Mouse (Mus musculus): ENCODE measurements around the gene Chil1. TPM values are rescaled to one million over a fixed set of nuclear protein-coding genes. Genes with fewer than 3 reads are reported as not detected.

Chil1 gene
- polyA plus RNA-seq, 1 experiment from 2014 or later, result 0.85 TPM

- H3K4me2 ChIP-seq (replicated peaks; ENCODE audit: low read depth, low read length), result no peak overlapping the region
- peaks cover 44% of the 10 kb centered on the region for H3K4me1 ChIP-seq (ENCODE audit: insufficient read depth, low read length)
- no peaks in the 10 kb centered on the region for H3K9me3 ChIP-seq (ENCODE audit: low read length)
- no peak overlapping the region for H3K4me3 ChIP-seq (ENCODE audit: low read length)
- H3K27ac ChIP-seq (ENCODE audit: low read length), result peak overlapping the region; percentile 78
- H3K27me3 ChIP-seq (ENCODE audit: insufficient read depth, low read length), result no peaks in the 10 kb centered on the region
- H3K9ac ChIP-seq (replicated peaks; ENCODE audit: low read length), result peak overlapping the region; percentile 24; the same call in 1 of the 2 replicates
- H3K36me3 ChIP-seq (ENCODE audit: insufficient read depth, low read length), result no peaks in the 10 kb centered on the region
- 5% methylated on average over 2 of the region's 2 CpGs for WGBS
- ATAC-seq (ENCODE audit: low FRiP score, low TSS enrichment), result peak; percentile 22; the same call in 1 of the 2 replicates
These were observed 29.7 kb downstream of the Chil1 start for GRCm38 (mm10) chr1:134211631-134212030.

DNA sequence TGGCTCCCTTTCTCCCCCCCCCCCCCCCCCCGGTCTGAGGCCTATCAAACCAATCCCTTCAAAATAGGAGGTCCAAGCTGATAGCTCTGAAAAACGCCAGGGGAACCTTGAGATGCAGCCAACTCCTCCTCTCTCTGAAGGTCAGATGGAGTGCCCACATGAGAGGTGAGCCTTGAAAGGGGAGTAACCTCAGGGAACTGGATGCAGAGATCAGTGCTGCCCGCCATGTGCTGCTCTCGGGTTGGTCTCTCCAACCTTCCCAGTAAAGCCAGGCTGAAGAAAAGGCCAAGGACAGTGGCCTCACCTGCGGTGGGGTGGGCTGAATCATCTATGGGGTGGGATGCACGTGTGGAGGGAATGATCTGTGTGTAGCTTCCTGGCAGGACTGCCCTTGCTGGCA lies 30.4 kb downstream of the Chil1 start:
- Histone ChIP-seq H3K36me3 (ENCODE audit: insufficient read depth, low read length) (no peaks in the 10 kb centered on the region), H3K4me3 (ENCODE audit: low read length) (no peak overlapping the region), H3K27ac (ENCODE audit: low read length) (peak overlapping the region; percentile 78), H3K4me1 (ENCODE audit: insufficient read depth, low read length) (peaks cover 52% of the 10 kb centered on the region), H3K27me3 (ENCODE audit: insufficient read depth, low read length) (no peaks in the 10 kb centered on the region), H3K9ac (replicated peaks; ENCODE audit: low read length) (no peak overlapping the region), H3K9me3 (ENCODE audit: low read length) (no peaks in the 10 kb centered on the region), H3K4me2 (replicated peaks; ENCODE audit: low read depth, low read length) (no peak overlapping the region)
- no peak for ATAC-seq (ENCODE audit: low FRiP score, low TSS enrichment)
- 67% methylated on average over 5 of the region's 6 CpGs for WGBS

DNA sequence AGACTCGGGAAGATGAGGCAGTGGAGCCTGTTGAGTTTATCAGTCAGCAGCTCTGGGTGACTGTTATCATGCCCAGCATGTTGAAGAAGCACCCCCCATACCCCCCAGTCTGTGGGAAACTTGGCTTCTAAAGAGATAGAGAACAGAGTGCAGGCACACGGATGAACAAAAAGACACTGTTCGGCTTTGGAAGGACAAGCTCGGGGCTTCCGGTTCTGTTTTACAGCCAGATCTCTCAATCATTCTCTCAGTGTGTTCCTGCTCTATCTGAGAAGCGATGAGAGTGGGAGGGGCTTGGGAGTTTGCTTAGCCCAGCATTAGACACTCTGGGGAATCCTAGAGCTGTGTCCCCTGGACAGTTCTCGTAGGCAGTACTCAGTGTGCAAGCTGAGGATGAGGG lies 31.4 kb downstream of the Chil1 start:
- 56% methylated on average over 7 of the region's 7 CpGs for WGBS
- Histone ChIP-seq H3K36me3 (ENCODE audit: insufficient read depth, low read length) (no peaks in the 10 kb centered on the region), H3K9ac (replicated peaks; ENCODE audit: low read length) (no peak overlapping the region), H3K27me3 (ENCODE audit: insufficient read depth, low read length) (no peaks in the 10 kb centered on the region), H3K4me1 (ENCODE audit: insufficient read depth, low read length) (peaks cover 56% of the 10 kb centered on the region), H3K4me3 (ENCODE audit: low read length) (no peak overlapping the region), H3K9me3 (ENCODE audit: low read length) (no peaks in the 10 kb centered on the region), H3K27ac (ENCODE audit: low read length) (no peak overlapping the region), H3K4me2 (replicated peaks; ENCODE audit: low read depth, low read length) (no peak overlapping the region)
- ATAC-seq (ENCODE audit: low FRiP score, low TSS enrichment), result no peak

DNA sequence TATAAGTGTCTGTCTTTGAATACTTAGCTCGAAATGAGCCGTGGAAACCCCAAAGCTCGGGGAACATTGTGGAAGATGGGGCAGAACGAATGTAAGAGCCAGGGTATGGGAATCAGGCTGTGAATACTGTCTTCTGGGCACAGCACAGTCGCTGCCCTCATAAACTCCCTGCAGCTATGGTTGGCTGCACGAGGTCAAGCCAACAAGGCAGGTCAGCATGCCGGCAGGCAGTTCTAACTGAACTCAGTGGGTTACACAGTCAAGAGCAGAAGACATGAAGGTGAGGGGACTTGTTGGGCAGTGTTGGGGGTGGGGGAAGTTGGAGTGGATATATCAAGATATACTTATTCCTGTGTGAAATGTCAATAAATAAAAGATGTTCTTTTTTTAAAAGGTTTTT lies 33.1 kb downstream of the Chil1 start:
- no peak for ATAC-seq (ENCODE audit: low FRiP score, low TSS enrichment)
- no peak overlapping the region for H3K4me3 ChIP-seq (ENCODE audit: low read length)
- 48% methylated on average over 7 of the region's 7 CpGs for WGBS

GRCm38 (mm10) chr1:134215751-134216628 lies 34.0 kb downstream of the Chil1 start:
- Histone ChIP-seq H3K9me3 (ENCODE audit: low read length) (no peaks in the 10 kb centered on the region), H3K4me2 (replicated peaks; ENCODE audit: low read depth, low read length) (no peak overlapping the region), H3K9ac (replicated peaks; ENCODE audit: low read length) (peak overlapping the region; percentile 47), H3K36me3 (ENCODE audit: insufficient read depth, low read length) (no peaks in the 10 kb centered on the region), H3K27me3 (ENCODE audit: insufficient read depth, low read length) (no peaks in the 10 kb centered on the region), H3K4me1 (ENCODE audit: insufficient read depth, low read length) (peaks cover 42% of the 10 kb centered on the region), H3K4me3 (ENCODE audit: low read length) (no peak overlapping the region), H3K27ac (ENCODE audit: low read length) (0 out of 2 replicates have a peak overlapping the region, but pooled peaks have one; percentile 31)
- no peak for ATAC-seq (ENCODE audit: low FRiP score, low TSS enrichment)
- 40% methylated on average over 11 of the region's 11 CpGs for WGBS

More for the DNA sequence above, 33.1 kb downstream of the Chil1 start:
- Histone ChIP-seq H3K9ac (replicated peaks; ENCODE audit: low read length) (no peak overlapping the region), H3K4me1 (ENCODE audit: insufficient read depth, low read length) (peaks cover 50% of the 10 kb centered on the region), H3K27ac (ENCODE audit: low read length) (no peak overlapping the region), H3K27me3 (ENCODE audit: insufficient read depth, low read length) (no peaks in the 10 kb centered on the region), H3K9me3 (ENCODE audit: low read length) (no peaks in the 10 kb centered on the region), H3K4me2 (replicated peaks; ENCODE audit: low read depth, low read length) (no peak overlapping the region), H3K36me3 (ENCODE audit: insufficient read depth, low read length) (no peaks in the 10 kb centered on the region)

GRCm38 (mm10) chr1:134216629-134216971 lies 34.6 kb downstream of the Chil1 start:
- 90% methylated on average over 2 of the region's 2 CpGs for WGBS
- Histone ChIP-seq H3K9me3 (ENCODE audit: low read length) (no peaks in the 10 kb centered on the region), H3K9ac (replicated peaks; ENCODE audit: low read length) (no peak overlapping the region), H3K36me3 (ENCODE audit: insufficient read depth, low read length) (no peaks in the 10 kb centered on the region), H3K27ac (ENCODE audit: low read length) (0 out of 2 replicates have a peak overlapping the region, but pooled peaks have one; percentile 48), H3K27me3 (ENCODE audit: insufficient read depth, low read length) (no peaks in the 10 kb centered on the region), H3K4me3 (ENCODE audit: low read length) (no peak overlapping the region), H3K4me1 (ENCODE audit: insufficient read depth, low read length) (peaks cover 36% of the 10 kb centered on the region), H3K4me2 (replicated peaks; ENCODE audit: low read depth, low read length) (no peak overlapping the region)
- no peak for ATAC-seq (ENCODE audit: low FRiP score, low TSS enrichment)

GRCm38 (mm10) chr1:134217028-134217481 lies 35.1 kb downstream of the Chil1 start:
- Histone ChIP-seq H3K9ac (replicated peaks; ENCODE audit: low read length) (no peak overlapping the region), H3K36me3 (ENCODE audit: insufficient read depth, low read length) (no peaks in the 10 kb centered on the region), H3K4me3 (ENCODE audit: low read length) (no peak overlapping the region), H3K27ac (ENCODE audit: low read length) (peak overlapping the region; percentile 52; the same call in 1 of the 2 replicates), H3K27me3 (ENCODE audit: insufficient read depth, low read length) (no peaks in the 10 kb centered on the region), H3K4me1 (ENCODE audit: insufficient read depth, low read length) (peaks cover 34% of the 10 kb centered on the region), H3K4me2 (replicated peaks; ENCODE audit: low read depth, low read length) (no peak overlapping the region), H3K9me3 (ENCODE audit: low read length) (no peaks in the 10 kb centered on the region)
- ATAC-seq (ENCODE audit: low FRiP score, low TSS enrichment), result peak; percentile 52
- WGBS, result 46% methylated on average over 12 of the region's 12 CpGs

DNA sequence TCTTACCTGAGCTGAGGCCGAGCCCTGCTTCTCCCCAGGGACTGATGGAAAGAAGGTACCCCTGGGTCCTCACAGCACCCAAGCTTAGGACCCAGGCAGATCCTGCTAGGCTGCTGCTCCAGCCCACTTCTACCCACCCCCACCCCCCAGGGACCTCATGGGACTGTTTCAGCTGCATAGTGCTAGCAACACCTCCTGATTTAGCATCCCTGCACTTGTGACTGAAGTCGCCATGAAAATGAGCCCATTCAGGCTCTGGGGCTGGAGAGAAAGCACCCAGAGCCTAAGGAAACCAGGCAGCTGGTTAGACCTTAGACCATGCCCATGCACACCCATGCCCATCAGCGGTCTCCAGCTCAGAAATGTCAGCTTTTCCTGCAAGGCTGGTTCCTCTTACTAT lies 36.0 kb downstream of the Chil1 start:
- Histone ChIP-seq H3K9me3 (ENCODE audit: low read length) (no peaks in the 10 kb centered on the region), H3K27me3 (ENCODE audit: insufficient read depth, low read length) (no peaks in the 10 kb centered on the region), H3K4me3 (ENCODE audit: low read length) (no peak overlapping the region), H3K4me1 (ENCODE audit: insufficient read depth, low read length) (peaks cover 34% of the 10 kb centered on the region), H3K27ac (ENCODE audit: low read length) (no peak overlapping the region), H3K36me3 (ENCODE audit: insufficient read depth, low read length) (no peaks in the 10 kb centered on the region), H3K4me2 (replicated peaks; ENCODE audit: low read depth, low read length) (no peak overlapping the region), H3K9ac (replicated peaks; ENCODE audit: low read length) (no peak overlapping the region)
- ATAC-seq (ENCODE audit: low FRiP score, low TSS enrichment), result no peak
- WGBS, result 89% methylated on average over 3 of the region's 3 CpGs

DNA sequence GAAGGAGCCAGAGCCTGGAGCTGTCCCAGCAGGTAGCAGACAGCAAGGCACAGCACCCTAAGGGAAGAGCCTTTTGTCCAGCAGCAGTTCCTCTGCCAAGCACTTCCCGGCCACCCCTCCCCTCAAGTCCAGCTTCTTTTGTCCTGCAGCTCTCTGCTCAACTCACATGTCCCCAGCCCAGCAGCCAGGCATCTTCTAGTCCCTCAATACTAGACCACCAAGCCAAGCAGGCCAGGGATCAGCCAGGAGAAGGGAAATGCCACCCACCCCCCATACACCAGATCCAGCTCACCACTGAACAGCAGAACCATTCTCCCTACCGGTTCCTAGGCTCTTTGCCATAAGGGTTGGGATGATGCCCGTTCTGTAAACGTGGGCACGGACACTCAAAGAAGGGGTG lies 37.6 kb downstream of the Chil1 start:
- H3K4me2 ChIP-seq (replicated peaks; ENCODE audit: low read depth, low read length), result no peak overlapping the region
- H3K4me1 ChIP-seq (ENCODE audit: insufficient read depth, low read length), result peaks cover 40% of the 10 kb centered on the region
- H3K36me3 ChIP-seq (ENCODE audit: insufficient read depth, low read length), result no peaks in the 10 kb centered on the region
- no peak overlapping the region for H3K9ac ChIP-seq (replicated peaks; ENCODE audit: low read length)
- no peaks in the 10 kb centered on the region for H3K27me3 ChIP-seq (ENCODE audit: insufficient read depth, low read length)
- ATAC-seq (ENCODE audit: low FRiP score, low TSS enrichment), result no peak
- H3K27ac ChIP-seq (ENCODE audit: low read length), result no peak overlapping the region
- no peaks in the 10 kb centered on the region for H3K9me3 ChIP-seq (ENCODE audit: low read length)
- WGBS, result 84% methylated on average over 5 of the region's 5 CpGs
- H3K4me3 ChIP-seq (ENCODE audit: low read length), result no peak overlapping the region

DNA sequence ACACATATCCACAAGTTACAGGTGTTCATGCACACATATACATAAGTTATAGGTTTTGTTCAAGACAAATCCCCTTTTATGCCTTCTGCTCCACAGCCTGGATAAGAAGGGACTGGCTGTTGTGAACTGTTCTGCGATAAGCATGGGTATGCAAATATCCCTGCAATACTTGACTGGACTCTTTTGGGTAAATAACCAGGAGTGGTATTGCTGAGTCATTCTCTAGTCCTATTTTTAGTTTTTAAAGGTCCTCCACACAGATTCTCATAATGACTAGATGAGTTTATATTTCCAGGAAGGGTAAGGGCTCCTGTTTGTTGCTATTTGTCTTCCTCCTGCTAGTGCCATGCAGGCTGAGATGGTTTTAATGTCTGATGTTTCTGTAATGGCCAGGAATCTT lies 39.2 kb downstream of the Chil1 start:
- Histone ChIP-seq H3K27me3 (ENCODE audit: insufficient read depth, low read length) (no peaks in the 10 kb centered on the region), H3K9ac (replicated peaks; ENCODE audit: low read length) (no peak overlapping the region), H3K27ac (ENCODE audit: low read length) (no peak overlapping the region), H3K4me2 (replicated peaks; ENCODE audit: low read depth, low read length) (no peak overlapping the region), H3K4me1 (ENCODE audit: insufficient read depth, low read length) (peaks cover 31% of the 10 kb centered on the region; the same call in 1 of the 2 replicates), H3K36me3 (ENCODE audit: insufficient read depth, low read length) (no peaks in the 10 kb centered on the region), H3K9me3 (ENCODE audit: low read length) (no peaks in the 10 kb centered on the region), H3K4me3 (ENCODE audit: low read length) (no peak overlapping the region)
- WGBS, result 92% methylated on average over 1 of the region's 1 CpGs
- ATAC-seq (ENCODE audit: low FRiP score, low TSS enrichment), result no peak

Data from kidney, embryonic 16.5 days (tissue).